Mouse (Mus musculus) liver, embryonic 12.5 days (tissue): ENCODE measurements around the gene Cbx1. TPM values are rescaled to one million over a fixed set of nuclear protein-coding genes. Genes with fewer than 3 reads are reported as not detected.

Source experiments
- ATAC-seq: fragments of 200-750 bp; cut with Nextera tagmentation; 2 replicates; pipeline ENCODE4 v1.8.0; 2017; ENCODE audit warnings: moderate number of reproducible peaks, mild to moderate bottlenecking, moderate library complexity
- H3K27ac ChIP-seq: fragments of 300-500 bp; sonication (generic); 2 replicates; pipeline ENCODE4 v1.5.1; 2016; ENCODE audit warnings: mild to moderate bottlenecking
- H3K27me3 ChIP-seq: fragments of 300-500 bp; sonication (generic); replicated peaks from 2 replicates; pipeline ENCODE4 v1.6.1; 2016; ENCODE audit warnings: mild to moderate bottlenecking, moderate library complexity
- H3K36me3 ChIP-seq: fragments of 300-500 bp; sonication (generic); 2 replicates; pipeline ENCODE4 v1.6.1; 2016; ENCODE audit warnings: mild to moderate bottlenecking, moderate library complexity
- H3K4me1 ChIP-seq: fragments of 300-500 bp; sonication (generic); 2 replicates; pipeline ENCODE4 v1.6.1; 2016
- H3K4me2 ChIP-seq: fragments of 300-500 bp; sonication (generic); 2 replicates; pipeline ENCODE4 v1.6.1; 2016; ENCODE audit warnings: mild to moderate bottlenecking, moderate library complexity
- H3K4me3 ChIP-seq: fragments of 300-500 bp; sonication (generic); 2 replicates; pipeline ENCODE4 v1.5.1; 2016; ENCODE audit warnings: mild to moderate bottlenecking, moderate library complexity
- H3K9ac ChIP-seq: fragments of 300-500 bp; sonication (generic); 2 replicates; pipeline ENCODE4 v1.6.1; 2016; ENCODE audit warnings: mild to moderate bottlenecking, moderate library complexity
- H3K9me3 ChIP-seq: fragments of 300-500 bp; sonication (generic); replicated peaks from 2 replicates; pipeline ENCODE4 v1.6.1; 2016; ENCODE audit warnings: mild to moderate bottlenecking, moderate library complexity
- WGBS: fragments of 180-500 bp; shearing (Covaris S2); methylation state at CpG from one replicate; pipeline ENCODE4 v1.1.7; 2016; ENCODE audit not compliant: insufficient replicate concordance; 5-methylcytosine and 5-hydroxymethylcytosine counted together
- polyA plus RNA-seq: library from polyadenylated mRNA; unstranded; fragments of >200 nt; fragmentation: Nextera tagmentation; extraction: Ambion mirVana; gene quantifications from 2 replicates; pipeline ENCODE4 v1.2.1, GENCODE M21; 2016

Gene Cbx1
- polyA plus RNA-seq, 1 experiment from 2014 or later: 52.4 TPM

- H3K9me3 ChIP-seq: no peaks in the 10 kb centered on the region
- peaks cover 87% of the 10 kb centered on the region for H3K36me3 ChIP-seq
- peaks cover 53% of the 10 kb centered on the region for H3K4me1 ChIP-seq
- peak; percentile 8; the same call in 1 of the 2 replicates for ATAC-seq
- H3K4me2 ChIP-seq: peak overlapping the region; percentile 85
- no peaks in the 10 kb centered on the region for H3K27me3 ChIP-seq
- H3K9ac ChIP-seq: peak overlapping the region; percentile 60; the same call in 1 of the 2 replicates
- 48% methylated on average over 4 of the region's 4 CpGs for WGBS
- peak overlapping the region; percentile 53 for H3K4me3 ChIP-seq
- peak overlapping the region; percentile 62 for H3K27ac ChIP-seq
Observed at GRCm38 (mm10) chr11:96822675-96823470, 33.9 kb downstream of the Cbx1 start.

DNA sequence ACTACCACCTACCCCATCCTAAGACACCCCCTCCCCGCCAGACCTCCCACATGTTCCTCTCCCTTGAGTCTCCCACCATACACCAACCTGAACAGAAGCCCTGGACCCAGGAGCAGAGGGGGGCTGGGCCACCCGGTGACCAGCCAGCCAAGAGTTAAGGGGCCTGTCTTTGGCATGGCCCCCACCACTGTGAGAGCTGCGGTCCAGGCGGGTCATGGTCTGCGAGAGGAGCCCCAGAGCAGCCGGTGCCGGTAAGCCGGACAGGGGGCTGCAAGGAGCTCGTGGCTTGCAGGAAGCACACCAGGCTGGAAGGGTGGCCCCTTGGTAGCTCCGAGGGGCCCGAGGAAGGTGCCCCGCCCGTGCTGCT lies 34.5 kb downstream of the Cbx1 start:
- 29% methylated on average over 13 of the region's 13 CpGs for WGBS
- peak overlapping the region; percentile 60 for H3K9ac ChIP-seq
- no peaks in the 10 kb centered on the region for H3K9me3 ChIP-seq
- H3K36me3 ChIP-seq: peaks cover 83% of the 10 kb centered on the region
- H3K27ac ChIP-seq: peak overlapping the region; percentile 62
- no peak for ATAC-seq
- H3K4me2 ChIP-seq: peak overlapping the region; percentile 85
- H3K27me3 ChIP-seq: no peaks in the 10 kb centered on the region
- H3K4me1 ChIP-seq: peaks cover 59% of the 10 kb centered on the region
- peak overlapping the region; percentile 53 for H3K4me3 ChIP-seq

- peak overlapping the region; percentile 85 for H3K4me2 ChIP-seq
- peak overlapping the region; percentile 60 for H3K9ac ChIP-seq
- peak overlapping the region; percentile 53 for H3K4me3 ChIP-seq
- WGBS: 9% methylated on average over 26 of the region's 26 CpGs
- peaks cover 76% of the 10 kb centered on the region for H3K36me3 ChIP-seq
- peak overlapping the region; percentile 66; the same call in 1 of the 2 replicates for H3K27ac ChIP-seq
- ATAC-seq: peak; percentile 86
- H3K9me3 ChIP-seq: no peaks in the 10 kb centered on the region
- peaks cover 66% of the 10 kb centered on the region for H3K4me1 ChIP-seq
- no peaks in the 10 kb centered on the region for H3K27me3 ChIP-seq
Observed at GRCm38 (mm10) chr11:96823880-96824782, 35.2 kb downstream of the Cbx1 start.

DNA sequence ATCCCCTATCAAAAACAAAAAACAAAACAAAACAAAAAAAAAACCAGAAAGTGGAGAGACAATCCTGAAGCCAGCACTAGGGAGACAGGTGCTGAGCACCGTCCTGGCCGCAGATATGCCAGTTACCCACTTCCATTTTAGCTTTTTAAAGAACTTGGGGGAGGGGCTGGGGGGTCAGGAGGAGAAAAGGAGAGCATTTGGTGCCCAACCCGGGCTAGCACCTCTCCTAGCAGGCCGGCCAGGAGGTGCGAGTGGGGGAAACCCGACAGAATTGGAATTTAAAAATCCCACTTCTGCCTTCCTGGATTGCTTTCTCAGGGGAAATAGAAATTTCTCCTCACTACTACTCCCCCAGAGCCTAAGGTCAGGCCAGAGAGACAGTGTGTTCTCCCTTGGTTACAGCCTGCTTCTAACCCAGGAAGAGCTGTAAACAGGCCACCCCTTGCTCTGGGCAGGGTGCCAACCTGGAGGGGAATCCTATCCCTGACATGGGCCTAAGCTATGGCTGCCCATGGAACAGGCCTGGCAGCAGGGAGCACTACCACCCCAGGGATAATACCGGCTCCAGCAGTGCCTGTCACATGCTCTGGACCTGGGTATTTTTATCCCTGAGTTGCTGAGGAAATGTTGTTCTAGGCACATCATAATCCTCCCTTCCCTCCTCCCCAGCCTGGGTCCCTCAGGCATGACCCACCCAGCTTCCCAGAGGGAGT lies 36.0 kb downstream of the Cbx1 start:
- H3K4me1 ChIP-seq: peaks cover 66% of the 10 kb centered on the region
- ATAC-seq: no peak
- 0 out of 2 replicates have a peak overlapping the region, but pooled peaks have one; percentile 5 for H3K4me3 ChIP-seq
- H3K9ac ChIP-seq: peak overlapping the region; percentile 60; the same call in 1 of the 2 replicates
- H3K36me3 ChIP-seq: peaks cover 68% of the 10 kb centered on the region
- H3K27me3 ChIP-seq: no peaks in the 10 kb centered on the region
- WGBS: 57% methylated on average over 7 of the region's 7 CpGs
- H3K27ac ChIP-seq: peak overlapping the region; percentile 66
- H3K9me3 ChIP-seq: no peaks in the 10 kb centered on the region
- H3K4me2 ChIP-seq: peak overlapping the region; percentile 85

DNA sequence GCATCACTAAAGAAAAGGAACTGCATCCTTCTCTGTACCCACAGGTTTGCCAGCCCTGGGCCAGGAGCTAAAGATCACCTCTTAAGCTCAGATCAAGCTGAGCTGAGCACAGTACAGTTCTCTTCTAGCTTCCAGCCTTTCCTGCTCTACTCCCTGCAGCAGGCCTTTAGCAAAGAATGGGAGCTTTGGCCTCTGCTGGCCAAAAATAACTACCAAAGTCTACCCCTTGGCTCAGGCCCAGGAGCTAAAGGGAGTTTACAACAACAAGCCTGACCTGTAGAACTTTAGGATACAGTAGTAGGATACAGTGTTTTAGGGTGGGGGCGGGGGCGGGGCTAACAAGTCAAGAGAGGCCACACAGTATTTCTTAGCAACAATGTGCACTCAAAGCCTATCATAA lies 37.6 kb downstream of the Cbx1 start:
- Histone ChIP-seq H3K9ac (0 out of 2 replicates have a peak overlapping the region, but pooled peaks have one; percentile 8), H3K4me3 (no peak overlapping the region)

GRCm38 (mm10) chr11:96827062-96827581 lies 38.2 kb downstream of the Cbx1 start:
- Histone ChIP-seq H3K4me2 (peak overlapping the region; percentile 89), H3K36me3 (peaks cover 46% of the 10 kb centered on the region), H3K9ac (0 out of 2 replicates have a peak overlapping the region, but pooled peaks have one; percentile 8), H3K4me1 (peaks cover 79% of the 10 kb centered on the region), H3K27ac (0 out of 2 replicates have a peak overlapping the region, but pooled peaks have one; percentile 6), H3K9me3 (no peaks in the 10 kb centered on the region), H3K4me3 (no peak overlapping the region), H3K27me3 (no peaks in the 10 kb centered on the region)
- ATAC-seq: no peak
- WGBS: 86% methylated on average over 12 of the region's 12 CpGs

More for the DNA sequence above, 37.6 kb downstream of the Cbx1 start:
- peaks cover 75% of the 10 kb centered on the region for H3K4me1 ChIP-seq
- H3K27me3 ChIP-seq: no peaks in the 10 kb centered on the region
- H3K4me2 ChIP-seq: peak overlapping the region; percentile 89
- H3K9me3 ChIP-seq: no peaks in the 10 kb centered on the region
- ATAC-seq: no peak
- H3K36me3 ChIP-seq: peaks cover 53% of the 10 kb centered on the region
- 58% methylated on average over 2 of the region's 2 CpGs for WGBS
- H3K27ac ChIP-seq: peak overlapping the region; percentile 42; the same call in 1 of the 2 replicates

- no peaks in the 10 kb centered on the region for H3K27me3 ChIP-seq
- no peak overlapping the region for H3K27ac ChIP-seq
- H3K36me3 ChIP-seq: peaks cover 39% of the 10 kb centered on the region
- peaks cover 75% of the 10 kb centered on the region for H3K4me1 ChIP-seq
- H3K4me3 ChIP-seq: peak overlapping the region; percentile 5
- 76% methylated on average over 9 of the region's 9 CpGs for WGBS
- peak overlapping the region; percentile 89 for H3K4me2 ChIP-seq
- peak overlapping the region; percentile 0; the same call in 1 of the 2 replicates for H3K9ac ChIP-seq
- H3K9me3 ChIP-seq: no peaks in the 10 kb centered on the region
- no peak for ATAC-seq
Observed at GRCm38 (mm10) chr11:96827917-96828316, 39.0 kb downstream of the Cbx1 start.

- H3K9me3 ChIP-seq: no peaks in the 10 kb centered on the region
- peak overlapping the region; percentile 89 for H3K4me2 ChIP-seq
- WGBS: 13% methylated on average over 10 of the region's 10 CpGs
- 0 out of 2 replicates have a peak, but pooled peaks cover 3% of the 10 kb centered on the region for H3K27me3 ChIP-seq
- ATAC-seq: no peak
- peaks cover 65% of the 10 kb centered on the region for H3K4me1 ChIP-seq
- H3K36me3 ChIP-seq: peaks cover 33% of the 10 kb centered on the region
- H3K4me3 ChIP-seq: peak overlapping the region; percentile 89
- H3K27ac ChIP-seq: peak overlapping the region; percentile 98
- H3K9ac ChIP-seq: peak overlapping the region; percentile 88
Observed at GRCm38 (mm10) chr11:96828881-96829280, 40.0 kb downstream of the Cbx1 start.

DNA sequence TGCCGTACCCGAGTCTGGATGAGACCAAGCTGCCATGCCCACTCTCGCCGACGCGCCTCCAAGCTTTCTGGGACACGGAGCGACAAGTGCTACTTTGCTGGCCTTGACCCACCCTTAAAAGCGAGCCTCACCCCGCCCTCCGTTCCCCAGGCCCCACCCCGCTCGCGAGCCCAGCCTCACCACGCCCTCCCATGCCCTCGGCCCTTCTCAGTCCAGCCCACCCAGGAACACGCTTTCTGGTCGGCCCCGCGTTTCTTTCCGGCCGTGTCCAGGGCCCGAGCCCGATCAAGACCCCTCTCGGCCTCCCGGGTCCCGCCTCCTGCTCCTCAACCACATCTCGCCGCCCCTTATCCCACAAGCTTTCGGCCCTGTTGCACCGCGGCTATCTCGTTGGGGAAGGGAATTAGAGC lies 40.5 kb downstream of the Cbx1 start:
- no peaks in the 10 kb centered on the region for H3K9me3 ChIP-seq
- under 1% methylated on average over 33 of the region's 33 CpGs for WGBS
- peaks cover 33% of the 10 kb centered on the region for H3K36me3 ChIP-seq

GRCm38 (mm10) chr11:96829813-96830538 lies 41.0 kb downstream of the Cbx1 start, which contains the start of gene Nfe2l1:
Nfe2l1 (minus strand) TSS chr11:96829968.
- 1% methylated on average over 51 of the region's 51 CpGs for WGBS
- H3K4me3 ChIP-seq: peak within 1 kb of the TSS; percentile 89
- peak within 1 kb of the TSS; percentile 98 for H3K27ac ChIP-seq
- peak within 1 kb of the TSS; percentile 89 for H3K4me2 ChIP-seq
- H3K27me3 ChIP-seq: 0 out of 2 replicates have a peak, but pooled peaks cover 4% of the 10 kb centered on the region
- H3K4me1 ChIP-seq: peaks cover 54% of the 10 kb centered on the region
- ATAC-seq: peak; percentile 98
- peaks cover 31% of the 10 kb centered on the region for H3K36me3 ChIP-seq
- H3K9ac ChIP-seq: peak within 1 kb of the TSS; percentile 88
- H3K9me3 ChIP-seq: no peaks in the 10 kb centered on the region

More for the DNA sequence above, 40.5 kb downstream of the Cbx1 start:
- Histone ChIP-seq H3K9ac (peak overlapping the region; percentile 88), H3K4me3 (peak overlapping the region; percentile 89), H3K4me2 (peak overlapping the region; percentile 89), H3K4me1 (peaks cover 60% of the 10 kb centered on the region), H3K27me3 (0 out of 2 replicates have a peak, but pooled peaks cover 4% of the 10 kb centered on the region), H3K27ac (peak overlapping the region; percentile 98)
- peak; percentile 84 for ATAC-seq
